Mouse (Mus musculus): Measurements from ENCODE around the gene Tuba8. TPM values are rescaled to one million over a fixed set of nuclear protein-coding genes. Genes with fewer than 3 reads are reported as not detected.

The Tuba8 gene
- total and polyA plus RNA-seq, 2 experiments from 2014 or later = 0.86 to 1.2 TPM

DNA sequence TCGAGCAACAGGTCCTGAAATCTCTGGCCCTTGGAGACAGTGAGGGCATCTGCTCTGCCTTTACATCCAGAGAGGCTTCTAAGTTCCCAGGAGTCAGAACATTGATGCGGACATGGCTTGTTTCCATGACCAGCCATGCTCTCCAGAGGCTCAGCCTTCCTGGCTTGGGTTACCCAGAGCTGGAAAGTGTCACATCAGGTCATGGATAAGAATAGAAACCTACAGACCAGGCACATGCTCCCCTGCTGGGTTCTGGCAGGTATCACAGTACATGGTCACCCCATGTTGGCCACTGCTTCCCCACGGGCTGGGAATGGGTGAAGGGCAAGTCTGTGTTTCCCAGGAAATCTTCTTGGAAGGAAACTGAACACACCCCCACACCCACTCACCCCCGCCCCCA lies 8.9 kb downstream of the Tuba8 start:
- no peak overlapping the region for H3K9ac ChIP-seq
- no peak overlapping the region for H3K27ac ChIP-seq (ENCODE audit: low read depth, low read length)

DNA sequence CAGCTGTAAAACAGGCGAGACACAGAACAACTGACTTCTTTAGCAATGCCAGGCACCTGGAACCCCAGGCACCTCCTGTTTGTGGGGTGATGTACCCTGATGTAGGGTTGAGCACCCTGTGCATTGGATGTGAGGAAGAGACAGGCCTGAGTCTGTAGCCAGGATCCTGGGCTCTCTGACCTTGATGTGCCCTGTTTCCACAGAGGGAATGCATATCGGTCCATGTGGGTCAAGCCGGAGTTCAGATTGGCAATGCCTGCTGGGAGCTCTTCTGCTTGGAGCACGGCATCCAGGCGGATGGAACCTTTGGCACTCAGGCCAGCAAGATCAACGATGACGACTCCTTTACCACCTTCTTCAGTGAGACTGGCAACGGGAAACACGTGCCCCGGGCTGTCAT lies 9.7 kb downstream of the Tuba8 start:
- H3K27me3 ChIP-seq (ENCODE audit: insufficient read depth, low read length) = no peaks in the 10 kb centered on the region
- no peak overlapping the region for H3K9ac ChIP-seq
- ATAC-seq = no peak
- H3K27ac ChIP-seq (ENCODE audit: low read depth, low read length) = no peak overlapping the region
- H3K4me3 ChIP-seq (ENCODE audit: low read depth, low read length) = no peak overlapping the region
- H3K4me2 ChIP-seq (ENCODE audit: low read depth) = no peak overlapping the region
- H3K9me3 ChIP-seq (ENCODE audit: low read length) = no peaks in the 10 kb centered on the region
- H3K4me1 ChIP-seq (ENCODE audit: insufficient read depth) = no peaks in the 10 kb centered on the region
- no peak for DNase-seq
- no peak for TF ChIP-seq CTCF (IDR thresholded peaks at IDR 0.05; ENCODE audit: low read depth)
- WGBS = 91% methylated on average over 10 of the region's 10 CpGs
- no peaks in the 10 kb centered on the region for H3K36me3 ChIP-seq (ENCODE audit: insufficient read depth)

More for the DNA sequence above, 8.9 kb downstream of the Tuba8 start:
- 79% methylated on average over 4 of the region's 4 CpGs for WGBS
- no peak for TF ChIP-seq CTCF (IDR thresholded peaks at IDR 0.05; ENCODE audit: low read depth)
- DNase-seq = no peak
- H3K4me3 ChIP-seq (ENCODE audit: low read depth, low read length) = no peak overlapping the region
- H3K4me2 ChIP-seq (ENCODE audit: low read depth) = no peak overlapping the region
- ATAC-seq = no peak
- no peaks in the 10 kb centered on the region for H3K36me3 ChIP-seq (ENCODE audit: insufficient read depth)
- H3K9me3 ChIP-seq (ENCODE audit: low read length) = no peaks in the 10 kb centered on the region
- no peaks in the 10 kb centered on the region for H3K27me3 ChIP-seq (ENCODE audit: insufficient read depth, low read length)
- no peaks in the 10 kb centered on the region for H3K4me1 ChIP-seq (ENCODE audit: insufficient read depth)

DNA sequence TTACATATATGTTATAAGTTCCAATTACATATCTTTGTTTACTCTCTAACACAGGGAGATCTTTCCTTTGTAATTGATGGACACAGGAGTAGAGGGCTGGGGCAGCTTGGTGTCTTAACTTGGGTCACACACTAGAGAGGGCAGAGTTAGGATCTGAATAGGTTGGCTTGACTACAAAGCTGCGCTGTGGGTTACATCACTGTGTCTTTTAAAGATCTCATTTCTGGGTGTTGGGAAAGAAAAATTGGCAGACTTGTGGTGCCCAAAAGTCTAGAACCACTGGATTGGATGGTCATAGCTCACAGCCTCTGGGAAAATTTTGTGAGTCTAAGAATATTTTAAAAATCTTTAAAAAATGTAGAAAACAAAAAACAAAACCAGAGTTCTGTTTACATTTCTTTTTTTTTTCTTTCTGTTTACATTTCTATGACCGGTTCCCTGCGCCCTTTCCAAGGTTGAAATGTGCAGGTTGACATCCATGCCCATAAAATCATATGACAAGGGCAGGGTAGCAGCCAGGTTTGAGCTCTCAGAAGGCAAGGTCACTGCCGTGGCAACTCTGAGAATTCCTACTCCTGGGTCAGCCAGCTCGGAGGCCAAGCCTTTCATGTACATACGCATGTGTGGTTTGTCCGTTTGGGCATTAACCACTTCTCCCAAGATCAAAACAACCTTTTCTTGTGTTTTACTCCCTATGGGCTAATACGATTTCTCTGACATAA lies 11.5 kb downstream of the Tuba8 start:
- no peaks in the 10 kb centered on the region for H3K4me1 ChIP-seq (ENCODE audit: insufficient read depth)
- TF ChIP-seq CTCF (IDR thresholded peaks at IDR 0.05; ENCODE audit: low read depth) = no peak
- no peak overlapping the region for H3K4me2 ChIP-seq (ENCODE audit: low read depth)
- no peak for DNase-seq
- no peak overlapping the region for H3K9ac ChIP-seq
- no peaks in the 10 kb centered on the region for H3K36me3 ChIP-seq (ENCODE audit: insufficient read depth)
- ATAC-seq = no peak
- no peak overlapping the region for H3K4me3 ChIP-seq (ENCODE audit: low read depth, low read length)
- H3K27ac ChIP-seq (ENCODE audit: low read depth, low read length) = no peak overlapping the region
- no peaks in the 10 kb centered on the region for H3K27me3 ChIP-seq (ENCODE audit: insufficient read depth, low read length)
- H3K9me3 ChIP-seq (ENCODE audit: low read length) = no peaks in the 10 kb centered on the region
- WGBS = 87% methylated on average over 8 of the region's 8 CpGs

DNA sequence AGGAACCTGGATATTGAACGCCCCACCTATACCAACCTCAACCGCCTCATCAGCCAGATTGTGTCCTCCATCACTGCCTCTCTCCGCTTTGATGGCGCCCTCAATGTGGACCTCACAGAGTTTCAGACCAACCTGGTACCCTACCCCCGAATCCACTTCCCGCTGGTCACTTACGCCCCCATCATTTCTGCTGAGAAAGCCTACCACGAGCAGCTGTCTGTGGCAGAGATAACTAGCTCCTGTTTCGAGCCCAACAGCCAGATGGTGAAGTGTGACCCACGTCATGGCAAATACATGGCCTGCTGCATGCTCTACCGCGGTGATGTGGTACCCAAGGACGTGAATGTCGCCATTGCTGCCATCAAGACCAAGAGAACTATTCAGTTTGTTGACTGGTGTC lies 12.5 kb downstream of the Tuba8 start:
- no peaks in the 10 kb centered on the region for H3K9me3 ChIP-seq (ENCODE audit: low read length)
- TF ChIP-seq CTCF (IDR thresholded peaks at IDR 0.05; ENCODE audit: low read depth) = no peak
- no peak overlapping the region for H3K9ac ChIP-seq
- H3K4me2 ChIP-seq (ENCODE audit: low read depth) = no peak overlapping the region
- 94% methylated on average over 14 of the region's 14 CpGs for WGBS
- no peaks in the 10 kb centered on the region for H3K27me3 ChIP-seq (ENCODE audit: insufficient read depth, low read length)
- no peaks in the 10 kb centered on the region for H3K4me1 ChIP-seq (ENCODE audit: insufficient read depth)
- no peak overlapping the region for H3K4me3 ChIP-seq (ENCODE audit: low read depth, low read length)
- DNase-seq (no peak), ATAC-seq (no peak)
- H3K27ac ChIP-seq (ENCODE audit: low read depth, low read length) = no peak overlapping the region
- no peaks in the 10 kb centered on the region for H3K36me3 ChIP-seq (ENCODE audit: insufficient read depth)

DNA sequence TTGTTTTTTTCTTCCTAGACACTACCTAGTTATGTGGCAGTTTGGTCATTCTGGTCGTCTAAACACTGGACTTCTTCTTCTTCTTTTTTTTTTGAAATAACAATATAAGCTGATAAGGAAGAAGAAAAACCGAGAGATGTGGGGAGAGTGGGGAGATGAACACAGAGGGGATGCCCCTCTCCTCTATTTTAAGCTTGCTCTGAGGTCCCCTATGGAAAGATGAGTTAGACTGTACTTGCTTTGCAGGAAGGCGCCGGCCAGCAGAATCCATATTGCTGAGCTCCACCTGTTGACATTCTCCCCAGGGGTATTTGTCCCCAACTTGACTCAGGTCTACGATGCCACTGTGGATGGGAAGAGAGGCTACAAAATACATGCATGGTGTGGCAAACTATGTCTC lies 13.6 kb downstream of the Tuba8 start:
- no peak overlapping the region for H3K4me2 ChIP-seq (ENCODE audit: low read depth)
- ATAC-seq = no peak
- 76% methylated on average over 5 of the region's 5 CpGs for WGBS

DNA sequence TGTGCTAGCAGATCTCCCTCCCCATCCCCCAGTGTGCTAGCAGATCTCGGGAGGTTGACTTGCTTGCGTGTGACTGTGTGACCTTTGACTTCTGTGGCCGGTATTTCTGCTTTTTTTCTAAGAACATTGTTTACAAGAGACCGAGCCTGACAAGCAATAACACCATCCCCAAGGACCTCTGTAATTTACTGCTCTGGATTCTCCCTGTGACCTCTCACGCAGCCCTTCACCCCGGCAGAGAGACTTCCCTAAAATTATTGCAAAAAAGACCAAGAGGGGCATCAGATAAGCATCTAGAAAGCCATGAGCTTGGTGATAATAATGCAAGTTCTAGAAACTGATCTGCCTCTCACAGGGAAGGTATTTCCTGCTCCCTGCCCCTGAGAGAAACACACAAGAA lies 14.5 kb downstream of the Tuba8 start:
- H3K4me3 ChIP-seq (ENCODE audit: low read depth, low read length) = no peak overlapping the region
- no peaks in the 10 kb centered on the region for H3K4me1 ChIP-seq (ENCODE audit: insufficient read depth)
- no peak for DNase-seq
- no peak overlapping the region for H3K9ac ChIP-seq
- 52% methylated on average over 6 of the region's 6 CpGs for WGBS
- ATAC-seq = no peak
- no peak overlapping the region for H3K27ac ChIP-seq (ENCODE audit: low read depth, low read length)
- H3K9me3 ChIP-seq (ENCODE audit: low read length) = no peaks in the 10 kb centered on the region
- no peak overlapping the region for H3K4me2 ChIP-seq (ENCODE audit: low read depth)
- no peaks in the 10 kb centered on the region for H3K27me3 ChIP-seq (ENCODE audit: insufficient read depth, low read length)
- no peak for TF ChIP-seq CTCF (IDR thresholded peaks at IDR 0.05; ENCODE audit: low read depth)
- no peaks in the 10 kb centered on the region for H3K36me3 ChIP-seq (ENCODE audit: insufficient read depth)

More for the DNA sequence above, 13.6 kb downstream of the Tuba8 start:
- Histone ChIP-seq H3K27ac (ENCODE audit: low read depth, low read length) (no peak overlapping the region), H3K4me3 (ENCODE audit: low read depth, low read length) (no peak overlapping the region), H3K4me1 (ENCODE audit: insufficient read depth) (no peaks in the 10 kb centered on the region), H3K36me3 (ENCODE audit: insufficient read depth) (no peaks in the 10 kb centered on the region), H3K9ac (no peak overlapping the region), H3K9me3 (ENCODE audit: low read length) (no peaks in the 10 kb centered on the region), H3K27me3 (ENCODE audit: insufficient read depth, low read length) (no peaks in the 10 kb centered on the region)
- DNase-seq = no peak
- no peak for TF ChIP-seq CTCF (IDR thresholded peaks at IDR 0.05; ENCODE audit: low read depth)

DNA sequence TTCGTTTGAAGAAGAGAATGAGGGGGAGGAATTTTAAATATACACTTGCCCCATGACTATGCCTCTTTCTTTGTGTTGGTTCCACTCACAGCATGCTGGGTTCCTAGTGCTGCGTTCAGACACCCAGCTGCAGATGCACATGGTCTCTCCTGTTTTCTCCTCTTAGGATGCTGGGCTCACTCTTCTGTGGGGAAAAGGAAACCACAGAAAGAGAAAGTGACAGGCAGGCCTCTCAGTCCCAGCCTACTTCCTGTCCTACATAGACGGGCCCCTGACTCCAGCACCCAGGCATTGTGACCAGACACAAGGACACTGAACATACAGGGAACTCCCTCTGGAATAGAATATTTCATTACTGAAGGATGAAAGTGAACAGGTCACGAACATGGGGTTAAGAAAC lies 15.5 kb downstream of the Tuba8 start:
- no peaks in the 10 kb centered on the region for H3K36me3 ChIP-seq (ENCODE audit: insufficient read depth)
- ATAC-seq (no peak), DNase-seq (no peak)
- no peak overlapping the region for H3K9ac ChIP-seq
- no peak overlapping the region for H3K27ac ChIP-seq (ENCODE audit: low read depth, low read length)
- WGBS = 77% methylated on average over 4 of the region's 4 CpGs
- no peaks in the 10 kb centered on the region for H3K4me1 ChIP-seq (ENCODE audit: insufficient read depth)
- no peak overlapping the region for H3K4me3 ChIP-seq (ENCODE audit: low read depth, low read length)
- no peaks in the 10 kb centered on the region for H3K27me3 ChIP-seq (ENCODE audit: insufficient read depth, low read length)
- H3K4me2 ChIP-seq (ENCODE audit: low read depth) = no peak overlapping the region
- TF ChIP-seq CTCF (IDR thresholded peaks at IDR 0.05; ENCODE audit: low read depth) = no peak
- H3K9me3 ChIP-seq (ENCODE audit: low read length) = no peaks in the 10 kb centered on the region

Data from forebrain, postnatal 0 days (tissue).